Mouse (Mus musculus) right cerebral cortex, postnatal 4 days (tissue): ENCODE measurements around the gene Jak1.

ENCODE experiments used
- DNase-seq: peaks from one replicate; pipeline ENCODE4 v3.0.0-alpha.2; 2022

Gene Jak1

DNA sequence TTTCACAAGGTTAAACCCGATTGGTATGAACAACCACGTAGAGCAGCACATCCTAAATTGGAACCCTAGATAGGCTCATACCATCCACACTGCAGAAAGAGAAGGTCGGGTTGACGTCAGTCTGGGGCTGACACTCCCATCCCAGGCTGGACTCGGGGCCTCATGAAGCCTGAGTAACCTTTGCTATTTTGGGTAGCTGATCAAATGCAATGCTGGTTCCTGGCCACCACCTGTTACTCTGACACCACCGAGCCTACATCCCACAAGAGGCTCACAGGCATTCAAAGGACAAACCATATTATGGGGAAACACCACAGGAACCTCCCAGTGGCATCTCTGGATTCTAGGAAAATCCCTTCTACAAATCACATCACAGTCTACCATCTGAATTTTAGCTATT lies 28.3 kb downstream of the Jak1 start:
- no peak for DNase-seq

DNA sequence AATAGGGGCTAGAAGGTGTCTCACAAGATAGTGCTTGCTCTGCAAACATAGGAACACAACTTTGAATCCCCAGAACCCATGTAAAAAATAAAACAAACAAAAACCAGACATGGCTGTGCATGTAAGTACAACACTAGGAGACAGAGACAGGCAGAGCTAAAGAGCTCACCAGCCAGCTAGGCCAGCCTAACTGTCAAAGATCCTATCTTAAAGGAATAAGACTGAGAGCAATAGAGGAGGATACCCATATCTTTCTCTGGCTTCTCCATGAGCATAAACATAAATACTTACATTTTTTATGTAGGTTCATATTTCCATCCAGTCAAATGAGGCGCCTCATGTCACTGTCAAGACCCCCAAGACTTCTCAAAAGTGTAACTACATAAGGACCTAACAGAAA lies 29.1 kb downstream of the Jak1 start:
- DNase-seq: no peak

DNA sequence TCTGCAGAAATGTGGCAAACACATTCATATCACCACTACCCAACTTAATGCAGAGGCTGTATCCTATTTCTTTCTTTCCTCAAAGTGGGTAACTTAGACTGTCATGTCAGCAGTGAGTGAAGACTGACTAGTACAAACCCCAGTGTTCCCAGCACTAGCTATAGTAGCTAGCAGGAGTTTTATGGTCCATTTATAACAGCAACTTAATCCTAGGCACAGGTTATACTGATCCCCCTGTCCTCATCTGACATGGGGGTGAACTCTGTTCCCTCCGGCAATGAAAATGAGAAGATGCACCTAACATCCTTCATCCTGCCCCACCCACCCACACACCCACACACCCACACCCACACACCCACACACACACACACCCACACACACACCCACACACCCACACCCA lies 30.3 kb downstream of the Jak1 start:
- no peak for DNase-seq

DNA sequence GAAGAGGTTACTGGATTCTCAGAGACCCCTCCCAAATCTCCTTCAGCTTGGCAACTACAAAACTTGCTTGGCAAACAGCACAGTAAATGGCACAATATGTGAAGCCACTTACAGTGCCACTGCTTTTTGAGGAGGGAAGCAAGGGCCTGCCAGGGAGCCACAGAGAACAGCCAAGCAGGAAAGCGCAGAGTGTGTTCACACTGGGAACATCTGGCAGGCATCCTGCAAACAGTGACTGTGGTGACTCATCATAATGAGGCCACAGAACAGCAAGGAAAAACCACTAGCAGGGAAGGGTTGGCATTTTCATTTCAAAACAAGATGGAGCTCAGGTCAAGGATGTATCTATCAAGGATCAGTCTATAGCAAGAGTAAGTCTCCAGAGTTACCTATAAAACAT lies 30.8 kb downstream of the Jak1 start:
- peak; percentile 16 for DNase-seq

DNA sequence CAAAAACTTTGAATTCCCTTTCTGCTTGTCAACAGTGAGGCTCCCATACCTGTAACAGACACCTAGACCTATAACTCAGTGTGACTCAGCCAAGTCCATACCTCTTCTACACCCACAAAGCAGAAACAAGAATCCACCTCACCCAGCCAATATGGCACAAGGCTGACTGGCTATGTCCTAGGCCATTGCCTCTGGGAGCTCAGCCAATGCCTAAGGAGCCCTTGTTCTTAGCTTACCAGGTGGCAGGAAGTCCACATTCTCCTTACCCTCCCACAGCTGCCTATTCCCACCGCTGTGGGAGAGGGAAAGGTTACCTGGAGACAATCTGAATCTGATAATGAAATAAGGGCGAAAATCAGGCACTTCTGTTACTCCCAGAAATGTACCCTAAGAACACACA lies 34.5 kb downstream of the Jak1 start:
- no peak for DNase-seq

DNA sequence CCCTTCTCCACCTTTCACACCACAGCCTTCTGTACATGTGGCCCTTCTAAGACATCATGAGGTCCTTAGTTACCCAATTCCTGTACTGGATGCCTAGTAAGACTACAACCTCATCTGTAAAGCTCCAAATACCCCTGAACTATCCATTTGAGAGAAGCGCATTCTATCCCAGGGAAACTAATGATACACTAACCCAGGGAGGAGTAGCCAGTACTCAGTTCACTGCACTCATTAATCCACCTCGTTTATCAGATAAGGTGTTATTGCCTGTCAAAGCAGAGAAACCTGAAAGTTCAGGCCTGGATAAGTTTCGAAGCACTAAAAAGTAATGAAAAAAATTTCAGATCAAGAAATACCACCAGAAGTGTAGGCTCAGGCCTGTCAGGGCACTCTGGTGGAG lies 37.7 kb downstream of the Jak1 start:
- DNase-seq: no peak

DNA sequence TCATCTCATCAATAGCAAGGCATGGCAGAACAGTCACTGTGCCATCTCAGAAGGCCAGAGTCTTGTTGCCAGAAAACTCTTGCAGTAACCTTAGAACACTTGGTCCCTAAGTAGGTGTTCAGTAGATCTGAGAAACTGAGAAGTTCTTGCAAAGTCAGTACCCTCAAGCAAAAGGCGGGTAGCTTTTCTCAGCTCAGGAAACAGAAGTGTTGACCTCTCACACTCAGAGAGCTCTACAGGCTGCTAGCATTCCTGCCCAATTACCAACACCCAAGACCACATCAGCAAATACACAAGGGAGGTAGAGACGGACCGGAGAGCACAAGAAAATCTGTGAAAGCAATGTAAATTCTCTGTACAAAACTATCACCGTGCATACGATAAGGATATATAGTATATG lies 39.1 kb downstream of the Jak1 start:
- no peak for DNase-seq

DNA sequence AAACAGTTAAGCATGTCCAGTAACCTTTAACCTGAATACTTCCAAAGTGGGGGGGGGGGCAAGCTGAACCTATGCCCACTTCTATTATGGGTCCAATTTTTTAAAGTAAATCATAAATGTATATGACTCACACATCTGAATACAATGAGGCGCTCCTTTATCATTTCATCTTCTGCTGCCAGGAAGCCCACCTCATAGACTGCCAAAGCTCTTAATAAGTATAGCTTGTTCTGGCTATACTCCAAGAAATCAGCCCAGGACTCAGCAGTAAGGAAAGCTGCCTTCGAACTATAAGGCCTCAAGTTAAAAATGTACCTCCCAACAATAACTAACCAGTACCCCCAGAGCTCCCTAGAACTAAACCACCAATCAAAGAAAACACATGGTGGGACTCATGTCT lies 44.1 kb downstream of the Jak1 start:
- no peak for DNase-seq

DNA sequence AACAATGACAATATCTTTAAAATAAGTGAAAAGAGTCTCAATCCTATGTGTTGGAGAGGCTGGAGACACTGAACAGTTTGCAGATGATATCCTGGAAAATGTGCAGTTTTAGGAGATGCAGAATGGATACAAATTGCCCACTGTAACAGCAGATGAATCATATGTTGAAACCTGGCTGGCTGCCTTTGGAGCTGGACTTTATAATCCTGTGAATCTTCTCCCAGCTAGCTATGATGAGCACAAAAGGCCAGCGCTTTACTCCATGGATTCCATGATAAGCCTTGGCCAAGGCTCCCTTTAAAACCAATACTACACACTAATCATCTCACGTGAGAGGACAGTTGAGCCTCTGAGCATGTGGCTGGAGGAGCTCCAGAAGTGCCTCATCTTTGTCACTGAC lies 45.2 kb downstream of the Jak1 start:
- DNase-seq: peak; percentile 22

DNA sequence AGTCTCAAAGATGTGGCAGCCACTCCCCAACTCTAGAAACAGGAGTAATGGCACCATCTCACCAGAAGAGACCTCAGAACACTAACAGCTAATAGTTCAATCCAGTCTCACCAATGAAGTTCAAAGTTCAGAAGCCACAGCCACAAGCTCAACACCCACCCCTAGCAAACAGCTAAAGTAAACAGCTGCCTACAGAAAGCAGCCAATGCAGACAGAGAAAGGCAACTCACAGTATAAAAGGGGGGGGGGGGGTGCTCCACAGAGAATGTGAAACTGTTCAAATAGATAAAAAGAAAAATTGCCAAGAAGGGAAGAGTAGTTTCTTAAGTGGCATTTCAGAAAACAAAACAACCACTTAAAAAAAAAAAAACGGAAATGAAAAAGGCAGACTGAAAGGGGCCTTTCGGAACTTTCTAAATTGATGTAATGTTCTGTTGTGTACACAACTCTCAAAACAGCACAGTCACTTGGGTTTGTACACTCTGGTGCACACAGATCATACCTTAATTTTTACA lies 48.0 kb downstream of the Jak1 start:
- DNase-seq: no peak

DNA sequence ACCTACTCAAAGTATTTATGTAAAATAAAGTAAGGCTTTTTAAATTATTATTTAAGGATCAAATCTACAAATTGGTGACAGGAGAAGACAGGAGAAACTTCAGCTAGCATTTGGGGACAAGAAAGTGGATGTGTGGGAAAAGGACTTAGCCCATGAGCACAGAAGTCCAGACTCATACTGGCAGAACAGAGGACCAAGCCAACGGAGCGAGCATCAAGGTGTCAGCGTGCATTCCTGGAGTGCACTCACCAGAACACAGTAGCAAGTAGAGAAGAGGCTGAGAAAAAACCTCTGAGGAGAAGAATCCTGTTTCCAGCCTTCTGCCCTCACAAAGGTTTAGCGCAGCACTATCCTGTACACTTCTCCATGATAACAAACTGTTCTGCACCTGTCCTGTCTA lies 48.8 kb downstream of the Jak1 start:
- no peak for DNase-seq

DNA sequence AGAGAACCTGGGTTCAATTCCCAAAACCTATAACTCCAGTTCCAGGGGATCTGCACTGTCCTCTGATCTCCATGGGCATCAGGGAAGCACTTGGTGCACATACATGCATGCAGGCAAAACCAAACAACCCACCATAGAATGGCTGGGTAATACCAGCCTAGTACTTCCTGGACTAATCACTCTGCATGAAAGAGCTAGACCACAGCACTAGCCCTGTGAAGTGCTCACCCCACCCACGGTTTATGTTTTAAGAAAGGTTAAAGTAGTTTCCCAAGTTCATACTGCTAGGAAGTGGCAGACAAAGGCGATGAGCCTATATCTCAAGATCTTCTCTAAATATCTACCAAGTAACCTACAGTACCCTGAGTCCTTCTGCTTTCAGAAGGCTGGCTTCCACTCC lies 51.6 kb downstream of the Jak1 start:
- no peak for DNase-seq

DNA sequence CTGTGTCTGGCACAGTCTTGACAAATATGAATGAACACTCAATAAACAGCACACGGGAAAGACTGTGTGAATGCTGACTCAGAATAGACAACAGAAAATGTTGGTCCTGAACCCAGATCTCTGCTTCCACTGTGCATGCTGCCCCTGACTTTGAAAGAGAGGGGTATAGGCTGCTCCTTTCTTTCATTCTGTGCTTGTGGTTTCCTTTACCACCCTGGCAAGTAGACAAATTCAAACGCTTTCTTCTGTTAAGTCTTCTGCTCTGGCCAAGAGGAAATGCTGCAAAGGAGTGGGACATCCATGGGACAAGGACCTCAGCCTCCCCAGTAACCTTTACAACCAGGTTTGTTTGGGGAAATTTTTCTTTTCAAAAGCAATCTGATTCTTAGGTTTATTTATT lies 57.6 kb downstream of the Jak1 start:
- no peak for DNase-seq

DNA sequence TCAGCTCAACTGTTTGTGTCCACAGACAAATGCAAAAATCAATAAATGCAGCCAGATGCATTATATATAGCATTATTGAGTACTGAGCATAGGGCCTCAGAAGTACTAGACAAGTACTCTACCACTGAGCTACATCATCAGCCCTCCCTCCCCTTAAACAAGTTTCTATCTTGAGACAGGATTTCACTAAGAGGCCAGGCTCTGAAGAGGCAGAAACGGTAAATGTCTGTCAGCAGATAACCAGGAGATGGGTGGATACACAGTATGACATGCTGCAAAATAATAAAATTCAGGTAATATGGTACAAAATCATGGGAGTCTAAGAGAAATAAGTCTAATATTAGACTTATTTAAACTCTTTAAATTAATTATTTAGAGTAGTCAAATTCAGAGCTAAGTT lies 61.6 kb downstream of the Jak1 start:
- DNase-seq: no peak

DNA sequence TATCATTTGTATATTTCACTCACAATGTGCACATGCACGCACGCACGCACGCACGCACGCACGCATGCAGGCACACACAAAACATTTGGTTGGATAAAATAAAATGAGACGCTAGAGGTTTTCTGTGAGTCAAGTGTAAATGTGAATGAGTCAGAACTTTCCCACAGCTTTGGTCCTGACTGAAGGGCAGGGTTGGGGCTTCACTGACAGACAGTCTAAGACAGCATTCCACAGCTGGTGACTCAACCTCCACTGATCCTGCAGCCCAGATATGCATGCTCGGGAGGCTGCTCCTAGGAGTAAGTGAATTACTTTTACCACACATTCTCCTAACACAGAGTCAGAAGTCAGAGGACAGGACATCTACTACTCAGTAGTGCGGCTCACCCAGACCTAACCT lies 62.5 kb downstream of the Jak1 start:
- DNase-seq: no peak

DNA sequence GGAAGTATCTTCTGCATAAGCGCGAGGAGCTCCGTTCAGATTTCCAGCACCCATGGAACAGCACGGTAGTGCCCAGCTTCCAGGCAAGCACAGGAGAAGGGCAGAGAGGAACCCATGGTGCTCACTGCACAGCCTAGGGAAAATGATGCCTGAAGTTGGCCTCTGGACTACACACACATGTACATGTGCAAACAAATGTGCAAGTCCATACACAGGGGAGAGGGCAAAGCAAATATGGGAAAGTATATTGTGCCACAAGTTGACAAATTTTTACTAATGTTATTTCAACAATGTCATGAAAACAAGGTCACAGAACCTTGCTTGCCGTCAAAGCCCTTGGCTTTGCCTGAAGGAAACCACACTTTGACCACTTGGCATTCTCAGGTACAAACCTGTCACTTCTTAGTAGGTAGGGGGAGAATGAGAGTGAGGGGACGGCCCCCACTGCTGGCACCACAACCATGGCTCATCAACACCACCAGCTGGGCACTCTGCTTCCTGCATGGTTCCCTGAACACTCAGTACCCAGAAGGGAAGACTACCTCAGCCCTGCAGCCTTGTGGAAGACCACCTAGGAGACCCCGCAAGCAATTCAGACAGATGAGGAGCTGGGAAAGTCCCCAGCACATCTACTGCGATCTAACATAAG lies 65.5 kb downstream of the Jak1 start:
- DNase-seq: no peak

DNA sequence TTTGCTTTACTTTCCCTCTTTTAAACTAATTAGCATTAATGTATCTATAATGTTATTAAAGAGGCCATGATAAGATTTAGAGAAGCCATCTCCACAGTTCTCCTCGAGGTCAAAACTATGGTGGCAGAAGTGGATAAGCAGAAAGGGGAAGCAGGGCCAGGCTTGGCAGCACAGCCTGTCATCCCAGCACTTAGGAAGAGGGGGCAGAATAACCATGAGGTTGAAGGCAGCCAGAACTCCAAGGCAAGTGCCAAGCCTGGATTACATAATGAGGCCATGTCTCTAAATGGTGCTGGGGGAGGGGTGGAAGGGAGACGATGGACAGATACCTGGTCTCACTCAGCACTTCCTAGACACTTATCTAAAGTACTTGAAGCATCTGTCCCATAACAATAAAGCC lies 66.7 kb downstream of the Jak1 start:
- no peak for DNase-seq

DNA sequence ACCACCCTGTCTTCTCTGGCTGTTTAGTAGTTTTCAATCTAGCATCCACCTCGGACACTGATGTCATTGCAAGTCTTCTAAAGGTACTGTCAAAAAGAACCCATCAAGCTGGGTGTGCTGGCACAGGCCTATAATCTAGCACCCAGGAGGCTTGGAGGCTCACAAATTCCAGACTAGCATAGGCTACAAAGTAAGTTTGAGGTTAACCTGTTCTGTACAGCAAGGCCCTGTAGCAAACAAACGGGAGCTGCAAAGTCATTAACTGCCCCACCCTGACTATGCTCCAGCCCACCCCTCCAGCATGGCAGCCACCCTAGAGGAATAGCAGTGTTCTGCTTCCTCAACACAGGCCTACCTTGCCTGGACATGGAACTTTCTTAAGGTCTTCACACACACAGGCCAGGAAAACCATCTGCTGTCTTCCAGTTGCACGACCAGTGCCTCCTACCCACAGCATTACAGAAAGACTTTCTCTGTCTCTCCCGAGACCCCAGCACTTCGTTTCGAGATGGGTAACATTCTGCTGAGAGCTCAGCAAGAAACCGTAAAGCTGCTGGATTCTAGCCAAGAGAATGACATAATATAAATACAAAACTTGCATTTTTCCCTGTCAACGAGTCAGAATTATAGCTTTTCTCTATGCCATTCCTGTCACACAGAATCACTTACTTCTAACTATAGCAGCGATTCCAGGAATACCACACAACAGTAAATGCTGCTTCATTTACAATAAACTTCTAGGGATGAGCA lies 67.5 kb downstream of the Jak1 start:
- DNase-seq: no peak

DNA sequence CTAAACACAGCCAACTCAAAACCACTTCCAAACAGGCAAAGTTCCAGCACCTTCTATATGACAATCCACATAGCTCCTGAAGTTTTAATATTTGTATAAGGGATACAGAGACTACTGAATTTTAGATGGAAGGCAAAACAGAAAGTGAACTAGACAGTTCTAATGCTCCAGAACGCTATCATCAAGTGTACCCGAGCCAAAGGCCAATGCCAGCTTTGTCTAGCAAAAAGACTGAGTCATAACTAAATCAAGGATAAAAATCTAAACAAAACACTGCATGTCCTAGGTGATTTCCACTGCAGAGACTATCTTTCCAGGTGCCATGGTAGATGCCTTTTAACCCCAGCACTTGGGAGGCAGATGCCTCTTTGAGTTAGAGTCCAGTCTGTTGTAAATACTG lies 68.7 kb downstream of the Jak1 start:
- DNase-seq: no peak

DNA sequence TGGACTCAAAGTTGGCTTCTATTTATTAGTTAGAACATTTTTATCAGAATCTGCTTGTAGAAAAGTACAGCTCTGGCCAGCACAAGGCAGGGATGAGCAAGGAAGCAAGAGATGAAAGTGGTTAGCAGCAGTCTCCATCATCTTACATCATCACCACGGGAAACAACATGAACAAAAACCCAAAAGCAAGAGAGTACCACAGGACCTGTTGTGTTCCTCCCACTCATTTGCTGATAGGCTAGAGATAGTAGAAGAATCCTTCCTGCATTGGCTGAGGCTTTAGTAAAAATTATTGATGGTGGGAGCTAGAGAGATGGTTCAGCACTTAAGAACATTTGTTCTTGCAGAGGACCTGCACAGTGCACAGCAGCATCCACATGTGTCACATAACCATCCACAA lies 70.9 kb downstream of the Jak1 start:
- no peak for DNase-seq

DNA sequence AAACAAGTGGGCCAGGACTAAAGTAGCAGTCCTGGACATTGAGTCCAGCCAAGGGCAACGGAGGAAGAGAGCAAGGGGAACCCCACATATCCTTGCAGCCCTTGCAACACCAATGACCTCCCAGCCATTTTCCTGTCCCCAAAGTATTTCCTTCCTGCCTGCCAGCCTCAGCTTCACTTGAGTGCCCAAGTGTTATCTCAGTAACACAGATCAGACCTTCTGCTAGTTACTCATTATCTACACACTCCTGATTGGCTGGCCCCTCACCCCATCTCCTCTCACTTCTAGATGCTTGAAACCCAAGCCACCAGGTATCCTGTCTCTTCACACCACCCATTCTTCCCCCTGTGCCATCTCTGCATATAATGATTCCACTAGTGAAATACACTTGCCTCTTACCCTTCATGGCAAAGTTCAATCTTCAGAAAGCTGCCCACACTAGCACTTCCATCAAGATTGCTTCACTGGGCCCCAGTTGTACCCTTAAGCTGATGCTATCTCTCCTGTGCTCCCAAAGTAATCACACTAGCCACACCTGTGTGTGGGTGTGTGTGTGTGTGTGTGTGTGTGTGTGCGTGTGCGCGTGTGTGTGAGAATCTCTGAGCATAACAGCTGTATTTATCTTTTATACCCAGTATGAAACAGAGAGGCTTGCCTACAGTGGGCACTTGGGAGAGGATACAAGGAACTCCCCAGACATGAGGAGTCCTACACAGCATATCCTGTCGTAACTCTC lies 72.7 kb downstream of the Jak1 start:
- DNase-seq: no peak

DNA sequence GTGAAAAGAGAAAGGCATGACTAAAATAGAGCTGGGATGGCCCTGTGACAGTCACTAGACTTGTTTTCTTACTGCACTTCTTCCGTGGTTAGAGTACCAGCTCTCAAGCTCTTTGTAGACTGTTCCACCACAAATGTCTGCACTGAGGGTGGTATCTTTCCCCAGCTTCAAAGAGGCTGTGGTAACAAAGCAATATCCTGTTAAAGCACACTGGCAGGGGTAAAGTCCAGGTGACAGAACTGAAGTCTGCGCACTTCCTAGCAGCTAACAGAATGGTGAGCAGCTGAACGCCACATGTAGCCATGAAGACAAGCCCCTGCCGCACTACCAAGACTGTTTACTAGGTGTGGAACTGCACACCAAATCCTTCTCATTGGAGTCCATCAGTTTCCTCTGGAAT lies 77.7 kb downstream of the Jak1 start:
- DNase-seq: no peak

DNA sequence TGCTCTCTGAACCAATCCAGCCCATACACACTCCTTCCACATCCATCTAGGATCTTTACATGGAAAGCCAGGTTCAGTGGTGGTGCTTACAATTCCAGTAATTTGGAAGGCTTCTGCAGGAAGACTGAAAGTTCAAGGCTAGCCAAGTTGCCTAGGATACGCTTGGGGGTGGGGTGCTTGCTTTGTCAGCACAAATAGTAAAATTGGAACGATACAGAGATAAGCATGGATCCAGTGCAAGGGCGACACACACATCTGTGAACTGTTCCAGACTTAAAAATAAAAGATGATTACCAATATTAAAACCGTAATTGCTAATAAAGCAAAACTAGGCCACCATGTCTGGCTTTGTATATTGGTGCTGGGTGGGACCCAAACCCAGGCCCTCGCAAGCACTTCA lies 78.5 kb downstream of the Jak1 start:
- DNase-seq: no peak

DNA sequence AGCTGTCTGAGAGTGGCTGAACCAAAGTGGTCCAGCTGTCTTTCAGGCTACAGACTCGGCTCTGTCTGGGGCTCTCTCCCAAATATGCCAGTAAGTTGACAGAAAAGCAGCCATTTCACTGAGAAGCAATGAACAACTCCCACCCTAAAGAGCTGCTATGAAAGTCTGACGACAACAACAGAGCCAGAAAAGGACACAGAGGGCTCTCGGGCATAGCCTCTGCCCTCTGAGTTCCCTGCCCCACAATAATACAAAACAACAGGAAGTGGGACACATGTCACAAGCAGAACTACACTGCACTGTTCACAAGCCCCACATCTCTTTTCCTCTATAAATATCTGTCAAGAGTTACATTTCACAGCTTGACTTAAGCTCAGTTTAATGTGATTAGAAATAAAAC lies 79.9 kb downstream of the Jak1 start:
- DNase-seq: no peak
